Mouse (Mus musculus): ENCODE measurements around the gene Nppb. TPM values are rescaled to one million over a fixed set of nuclear protein-coding genes. Genes with fewer than 3 reads are reported as not detected.

The Nppb gene
- total and polyA plus RNA-seq, 3 experiments: not detected

DNA sequence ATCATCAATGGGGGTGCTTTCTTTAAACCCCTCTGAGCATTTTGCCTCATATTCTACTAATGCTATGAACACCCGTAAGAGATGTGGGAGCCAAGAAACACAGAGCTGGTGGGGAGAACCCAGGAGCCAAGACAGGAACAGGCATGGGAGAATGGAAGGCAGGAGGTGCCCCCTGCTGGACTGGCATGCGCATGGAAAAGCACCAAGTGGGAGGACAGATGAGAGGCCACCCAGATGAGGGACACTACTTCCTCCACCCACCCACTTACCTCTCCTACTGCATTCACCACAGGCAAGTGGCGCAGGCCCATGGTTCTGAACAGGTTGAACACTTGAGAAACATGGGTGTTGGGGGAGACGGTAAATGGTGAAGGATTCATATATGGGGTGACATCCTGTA, 22.8 kb downstream of the Nppb start:
- TF ChIP-seq GATA1 (IDR thresholded peaks at IDR 0.05; ENCODE audit: borderline replicate concordance, low read length) (no peak), TAL1 (conservative IDR thresholded peaks at IDR 0.05; ENCODE audit: low read depth, low read length) (no peak), GATA2 (IDR thresholded peaks at IDR 0.05; ENCODE audit: borderline replicate concordance, low read depth, low read length) (no peak), POLR2AphosphoS5 (IDR thresholded peaks at IDR 0.05; ENCODE audit: insufficient replicate concordance, low read depth, low read length) (no peak), CTCF (IDR thresholded peaks at IDR 0.05; ENCODE audit: low read depth, low read length) (peak; percentile 18; the same call in 1 of the 2 replicates)
- H3K36me3 ChIP-seq (replicated peaks): peaks cover 100% of the 10 kb centered on the region
- ATAC-seq (ENCODE audit: extremely low read depth, insufficient number of reproducible peaks, low FRiP score, poor library complexity, severe bottlenecking) (no peak), DNase-seq (ENCODE audit: low spot score) (peak; percentile 14)
- no peak overlapping the region for H3K4me3 ChIP-seq (ENCODE audit: low read depth, low read length)
- no peaks in the 10 kb centered on the region; the same call in 1 of the 2 replicates for H3K4me1 ChIP-seq (ENCODE audit: insufficient read depth, low read depth, low read length)
- no peaks in the 10 kb centered on the region for H3K9me3 ChIP-seq (replicated peaks)
- no peaks in the 10 kb centered on the region for H3K27me3 ChIP-seq (ENCODE audit: insufficient read depth, low read length)

DNA sequence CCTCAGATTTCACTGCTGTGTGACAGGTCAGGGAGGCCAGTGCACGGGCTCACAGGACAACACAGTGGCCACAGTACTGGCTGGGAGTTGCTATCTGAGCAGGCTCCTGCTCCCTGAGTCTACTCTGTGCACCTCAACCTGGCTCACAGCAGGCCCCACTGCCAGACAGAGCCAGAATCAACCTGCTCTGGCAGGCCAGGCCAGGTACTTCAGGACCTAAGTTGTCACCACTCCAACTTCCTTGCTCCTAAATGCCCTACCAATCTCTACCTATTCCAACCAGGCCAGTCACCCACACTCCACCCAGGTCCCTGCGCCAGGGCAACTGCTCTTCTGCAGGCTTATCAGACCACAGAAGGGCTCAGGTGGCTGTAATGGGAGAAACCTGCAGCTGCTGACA, 24.1 kb downstream of the Nppb start:
- no peak for ATAC-seq (ENCODE audit: extremely low read depth, insufficient number of reproducible peaks, low FRiP score, poor library complexity, severe bottlenecking)
- Histone ChIP-seq H3K9me3 (replicated peaks) (no peaks in the 10 kb centered on the region), H3K4me1 (ENCODE audit: insufficient read depth, low read depth, low read length) (no peaks in the 10 kb centered on the region; the same call in 1 of the 2 replicates), H3K36me3 (replicated peaks) (peaks cover 100% of the 10 kb centered on the region), H3K4me3 (ENCODE audit: low read depth, low read length) (no peak overlapping the region), H3K27me3 (ENCODE audit: insufficient read depth, low read length) (no peaks in the 10 kb centered on the region)
- no peak for TF ChIP-seq TAL1 (conservative IDR thresholded peaks at IDR 0.05; ENCODE audit: low read depth, low read length)
- no peak for TF ChIP-seq CTCF (IDR thresholded peaks at IDR 0.05; ENCODE audit: low read depth, low read length)
- no peak for TF ChIP-seq POLR2AphosphoS5 (IDR thresholded peaks at IDR 0.05; ENCODE audit: insufficient replicate concordance, low read depth, low read length)
- TF ChIP-seq GATA2 (IDR thresholded peaks at IDR 0.05; ENCODE audit: borderline replicate concordance, low read depth, low read length): no peak
- TF ChIP-seq GATA1 (IDR thresholded peaks at IDR 0.05; ENCODE audit: borderline replicate concordance, low read length): no peak
- DNase-seq (ENCODE audit: low spot score): no peak

DNA sequence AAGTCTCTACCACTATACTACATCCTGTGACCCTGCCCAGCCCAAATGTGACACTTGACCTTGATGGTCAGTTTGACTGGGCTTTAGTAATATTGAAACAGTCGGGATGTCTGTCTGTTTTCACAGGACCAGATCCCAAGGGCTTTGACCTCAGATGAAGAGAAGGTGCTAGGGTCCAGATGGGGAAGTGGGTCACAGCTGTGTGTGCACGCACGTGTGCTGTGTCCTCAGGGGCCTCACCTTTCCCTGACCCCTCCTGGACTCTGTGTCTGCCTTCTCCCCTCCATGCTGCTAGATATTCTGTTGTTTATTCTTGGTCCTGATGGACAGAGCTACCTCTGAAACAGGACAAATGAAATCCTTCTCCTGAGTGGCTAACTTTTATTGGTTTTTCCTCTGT, 25.7 kb downstream of the Nppb start:
- no peak for DNase-seq (ENCODE audit: low spot score)
- H3K36me3 ChIP-seq (replicated peaks): peaks cover 100% of the 10 kb centered on the region
- H3K4me1 ChIP-seq (ENCODE audit: insufficient read depth, low read depth, low read length): no peaks in the 10 kb centered on the region; the same call in 1 of the 2 replicates
- ATAC-seq (ENCODE audit: extremely low read depth, insufficient number of reproducible peaks, low FRiP score, poor library complexity, severe bottlenecking): no peak
- H3K27me3 ChIP-seq (ENCODE audit: insufficient read depth, low read length): no peaks in the 10 kb centered on the region
- H3K4me3 ChIP-seq (ENCODE audit: low read depth, low read length): no peak overlapping the region
- H3K9me3 ChIP-seq (replicated peaks): no peaks in the 10 kb centered on the region
- TF ChIP-seq POLR2AphosphoS5 (IDR thresholded peaks at IDR 0.05; ENCODE audit: insufficient replicate concordance, low read depth, low read length): no peak
- TF ChIP-seq CTCF (IDR thresholded peaks at IDR 0.05; ENCODE audit: low read depth, low read length): no peak
- no peak for TF ChIP-seq GATA1 (IDR thresholded peaks at IDR 0.05; ENCODE audit: borderline replicate concordance, low read length)
- no peak for TF ChIP-seq TAL1 (conservative IDR thresholded peaks at IDR 0.05; ENCODE audit: low read depth, low read length)
- TF ChIP-seq GATA2 (IDR thresholded peaks at IDR 0.05; ENCODE audit: borderline replicate concordance, low read depth, low read length): no peak

GRCm38 (mm10) chr4:148012216-148012615, 26.6 kb downstream of the Nppb start:
- H3K4me1 ChIP-seq (ENCODE audit: insufficient read depth, low read depth, low read length): no peaks in the 10 kb centered on the region; the same call in 1 of the 2 replicates
- no peaks in the 10 kb centered on the region for H3K9me3 ChIP-seq (replicated peaks)
- no peak for DNase-seq (ENCODE audit: low spot score)
- TF ChIP-seq CTCF (IDR thresholded peaks at IDR 0.05; ENCODE audit: low read depth, low read length) (no peak), TAL1 (conservative IDR thresholded peaks at IDR 0.05; ENCODE audit: low read depth, low read length) (no peak), POLR2AphosphoS5 (IDR thresholded peaks at IDR 0.05; ENCODE audit: insufficient replicate concordance, low read depth, low read length) (no peak), GATA2 (IDR thresholded peaks at IDR 0.05; ENCODE audit: borderline replicate concordance, low read depth, low read length) (no peak), GATA1 (IDR thresholded peaks at IDR 0.05; ENCODE audit: borderline replicate concordance, low read length) (no peak)
- no peaks in the 10 kb centered on the region for H3K27me3 ChIP-seq (ENCODE audit: insufficient read depth, low read length)
- H3K4me3 ChIP-seq (ENCODE audit: low read depth, low read length): no peak overlapping the region
- ATAC-seq (ENCODE audit: extremely low read depth, insufficient number of reproducible peaks, low FRiP score, poor library complexity, severe bottlenecking): no peak
- peaks cover 100% of the 10 kb centered on the region for H3K36me3 ChIP-seq (replicated peaks)

DNA sequence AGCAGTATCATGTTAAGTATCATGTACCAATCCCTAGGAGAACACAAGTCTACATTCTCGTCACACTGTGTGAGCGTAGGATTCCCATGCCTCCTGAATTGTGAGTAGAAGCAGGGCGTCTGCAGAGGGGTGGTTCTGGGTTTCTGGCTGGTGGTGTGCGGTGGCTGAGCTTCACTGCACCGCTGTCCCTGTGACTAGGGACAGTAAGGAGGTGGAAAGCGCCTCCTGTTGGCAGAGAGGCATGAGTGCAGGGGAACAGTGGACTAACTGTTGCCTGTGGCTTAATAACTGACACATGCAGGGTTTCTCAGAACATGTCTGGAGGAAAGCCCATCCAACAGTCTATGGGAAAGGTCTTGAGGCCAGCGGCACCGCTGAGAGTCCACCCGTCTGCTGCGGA, 29.8 kb downstream of the Nppb start:
- Histone ChIP-seq H3K4me3 (ENCODE audit: low read depth, low read length) (no peak overlapping the region), H3K4me1 (ENCODE audit: insufficient read depth, low read depth, low read length) (peaks cover 2% of the 10 kb centered on the region; the same call in 1 of the 2 replicates), H3K36me3 (replicated peaks) (peaks cover 97% of the 10 kb centered on the region), H3K27me3 (ENCODE audit: insufficient read depth, low read length) (no peaks in the 10 kb centered on the region), H3K9me3 (replicated peaks) (no peaks in the 10 kb centered on the region)
- no peak for DNase-seq (ENCODE audit: low spot score)
- TF ChIP-seq GATA1 (IDR thresholded peaks at IDR 0.05; ENCODE audit: borderline replicate concordance, low read length): no peak
- peak; percentile 9; the same call in 1 of the 2 replicates for TF ChIP-seq CTCF (IDR thresholded peaks at IDR 0.05; ENCODE audit: low read depth, low read length)
- no peak for ATAC-seq (ENCODE audit: extremely low read depth, insufficient number of reproducible peaks, low FRiP score, poor library complexity, severe bottlenecking)

DNA sequence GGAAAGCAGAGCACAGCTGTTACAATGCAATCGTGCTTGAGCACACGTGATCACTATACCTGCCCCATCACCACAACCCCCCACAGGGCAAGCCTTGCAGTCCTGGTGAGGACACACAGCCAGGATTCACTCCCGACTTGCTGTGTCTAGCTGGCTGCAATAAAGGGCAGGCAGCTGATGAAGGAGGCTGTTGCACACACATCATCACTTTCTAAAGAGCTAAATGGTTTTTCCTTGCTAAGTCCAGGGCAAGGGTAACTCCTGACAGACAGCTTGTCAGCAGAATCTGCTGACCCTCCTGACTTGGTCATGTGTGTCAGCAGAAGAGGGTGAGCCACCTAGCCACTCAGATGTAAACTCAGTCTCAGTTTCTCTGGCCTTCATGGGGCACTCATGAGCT, 31.4 kb downstream of the Nppb start:
- no peaks in the 10 kb centered on the region for H3K9me3 ChIP-seq (replicated peaks)
- DNase-seq (ENCODE audit: low spot score) (no peak), ATAC-seq (ENCODE audit: extremely low read depth, insufficient number of reproducible peaks, low FRiP score, poor library complexity, severe bottlenecking) (no peak)
- peaks cover 2% of the 10 kb centered on the region; the same call in 1 of the 2 replicates for H3K4me1 ChIP-seq (ENCODE audit: insufficient read depth, low read depth, low read length)
- no peaks in the 10 kb centered on the region for H3K27me3 ChIP-seq (ENCODE audit: insufficient read depth, low read length)
- peaks cover 97% of the 10 kb centered on the region for H3K36me3 ChIP-seq (replicated peaks)
- no peak overlapping the region for H3K4me3 ChIP-seq (ENCODE audit: low read depth, low read length)
- TF ChIP-seq GATA1 (IDR thresholded peaks at IDR 0.05; ENCODE audit: borderline replicate concordance, low read length): no peak
- no peak for TF ChIP-seq TAL1 (conservative IDR thresholded peaks at IDR 0.05; ENCODE audit: low read depth, low read length)
- no peak for TF ChIP-seq CTCF (IDR thresholded peaks at IDR 0.05; ENCODE audit: low read depth, low read length)
- no peak for TF ChIP-seq POLR2AphosphoS5 (IDR thresholded peaks at IDR 0.05; ENCODE audit: insufficient replicate concordance, low read depth, low read length)
- no peak for TF ChIP-seq GATA2 (IDR thresholded peaks at IDR 0.05; ENCODE audit: borderline replicate concordance, low read depth, low read length)
